In genomic region chr2:140839880-140840279, GRCm38 (mm10) we compare ENCODE assay signal across 10 mouse cellular contexts.
DNase-seq lines count a peak whose midpoint lies in the region; ATAC-seq and TF ChIP-seq lines count a peak whose summit lies in the region.
"Had no signal": no experiment of that assay in that cellular context is flagged by ENCODE, and none has a peak within 500 bp of the region (broad histone marks: within the 10 kb centered on the region; RNA-seq: fewer than 3 reads in every experiment).

No protein-coding gene starts in this region.

- no peaks in the 10 kb centered on the region for H3K36me3 ChIP-seq in heart, embryonic 14.5 days (ENCODE audit: control insufficient read depth, insufficient read depth, low read length)
- H3K36me3 ChIP-seq in forebrain, embryonic 12.5 days (replicated peaks) = no peaks in the 10 kb centered on the region

- H3K27me3 ChIP-seq in heart, embryonic 14.5 days (ENCODE audit: control insufficient read depth, insufficient read depth, low read length) = no peaks in the 10 kb centered on the region
- H3K27me3 ChIP-seq in forebrain, embryonic 12.5 days = no peaks in the 10 kb centered on the region
- H3K27me3 ChIP-seq: CH12.LX had no signal

- no peaks in the 10 kb centered on the region for H3K9me3 ChIP-seq in heart, embryonic 14.5 days (ENCODE audit: control insufficient read depth, low read length)
- H3K9me3 ChIP-seq in forebrain, embryonic 12.5 days = no peaks in the 10 kb centered on the region

- H3K27ac ChIP-seq in heart, embryonic 14.5 days (replicated peaks in 1 of 2; ENCODE audit: control insufficient read depth in 1 of 2, insufficient read depth in 1 of 2, low read depth in 2 of 2, low read length in 2 of 2) = 0 out of 4 replicates have a peak overlapping the region, but pooled peaks of 1 of the 2 experiments have one; percentile 19
- no peak overlapping the region for H3K27ac ChIP-seq in forebrain, embryonic 12.5 days
- H3K27ac ChIP-seq in layer of hippocampus, adult 2 months = no peak overlapping the region
- H3K27ac ChIP-seq: macrophage had no signal

- H3K4me1 ChIP-seq in heart, embryonic 14.5 days (ENCODE audit: control insufficient read depth in 2 of 2, insufficient read depth in 2 of 2, low read length in 2 of 2) = peaks cover 3 to 25% of the 10 kb centered on the region in 2 experiments
- H3K4me1 ChIP-seq in forebrain, embryonic 12.5 days = peaks cover 14% of the 10 kb centered on the region

- TF ChIP-seq CTCF in layer of hippocampus, adult 2 months (conservative IDR thresholded peaks at IDR 0.05) = no peak

- H3K4me2 ChIP-seq in heart, embryonic 14.5 days (ENCODE audit: low read length) = 0 out of 2 replicates have a peak overlapping the region, but pooled peaks have one; percentile 8
- no peak overlapping the region for H3K4me2 ChIP-seq in forebrain, embryonic 12.5 days

- ATAC-seq in heart, embryonic 14.5 days (ENCODE audit: insufficient number of reproducible peaks, insufficient read depth, low FRiP score, low read depth) = peak; percentile 72
- peak; percentile 92 for ATAC-seq in forebrain, embryonic 12.5 days (ENCODE audit: low FRiP score)

- no peak overlapping the region for H3K9ac ChIP-seq in heart, embryonic 14.5 days (ENCODE audit: low read length)
- no peak overlapping the region for H3K9ac ChIP-seq in forebrain, embryonic 12.5 days

- no peak for DNase-seq in heart, adult 8-10 months (ENCODE audit: low spot score)
- DNase-seq in adrenal gland, adult 2 months = peak; percentile 83
- peak; percentile 29 to 35 for DNase-seq in layer of hippocampus, adult 2 months (ENCODE audit: low spot score in 2 of 2)
- DNase-seq in lung, postnatal 4 days = peak; percentile 78 to 81
- DNase-seq in natural killer cell, adult 2 months (ENCODE audit: low spot score in 2 of 2) = no peak
- DNase-seq in embryo, embryonic 10.5 days (ENCODE audit: low spot score) = no peak

- 10% methylated on average over 3 of the region's 3 CpGs for WGBS in heart, embryonic 14.5 days
- 18% methylated on average over 3 of the region's 3 CpGs for WGBS in forebrain, embryonic 12.5 days

- H3K4me3 ChIP-seq in heart, embryonic 14.5 days (ENCODE audit: control insufficient read depth in 1 of 2, insufficient read depth in 1 of 2, low read depth in 1 of 2, low read length in 2 of 2) = no peak overlapping the region
- no peak overlapping the region for H3K4me3 ChIP-seq in forebrain, embryonic 12.5 days (replicated peaks)
- no peak overlapping the region for H3K4me3 ChIP-seq in layer of hippocampus, adult 2 months

Comparison
In these comparisons a context has a peak if more than half of its experiments do, and no peak if none do; other contexts are left out.
1. DNase-seq: peak in adrenal gland, adult 2 months (single experiment), layer of hippocampus, adult 2 months (2 of 2) and lung, postnatal 4 days (2 of 2); none in heart, adult 8-10 months (single experiment), natural killer cell, adult 2 months (0 of 2) and embryo, embryonic 10.5 days (single experiment).